Mouse (Mus musculus) thymus, adult 2 months (tissue): ENCODE results near the gene Spop.

ENCODE experiments used
- CTCF ChIP-seq: fragments of 200-500 bp; IDR thresholded peaks from 2 replicates; pipeline ENCODE4 v1.5.1; 2012; ENCODE audit warnings: mild to moderate bottlenecking, control low read depth, low read length, moderate library complexity, borderline replicate concordance; ENCODE audit not compliant: control insufficient read depth, poor library complexity, insufficient read depth; ENCODE audit errors: extremely low read depth
- POLR2A ChIP-seq: fragments of 200-500 bp; IDR thresholded peaks from 2 replicates; pipeline ENCODE4 v1.6.1; 2012; ENCODE audit warnings: mild to moderate bottlenecking, low read length, control low read depth, moderate library complexity; ENCODE audit not compliant: control insufficient read depth, poor library complexity, insufficient read depth; ENCODE audit errors: extremely low read depth

DNA sequence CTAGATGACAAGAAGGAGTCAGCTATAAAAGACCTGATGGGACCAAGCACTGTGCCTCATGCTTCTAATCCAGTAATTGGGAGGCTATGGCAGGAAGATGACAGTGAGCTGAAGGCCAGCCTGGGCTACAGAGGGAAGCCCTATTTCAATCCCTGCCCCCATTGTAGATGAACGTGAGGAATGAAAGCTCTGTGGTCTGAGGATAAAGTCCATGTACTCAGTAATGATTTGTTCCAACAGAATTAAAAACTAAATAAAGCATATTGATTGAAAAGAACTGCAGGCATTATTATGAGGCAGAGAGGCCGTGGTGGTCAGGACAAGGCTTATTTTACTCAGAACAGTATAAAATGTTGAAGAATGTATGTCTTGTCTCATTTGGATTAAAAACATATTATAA is 47.0 kb downstream of the Spop start:
- TF ChIP-seq CTCF (no peak), POLR2A (no peak)
